Mouse (Mus musculus): ENCODE results near the gene Patz1. TPM values are rescaled to one million over a fixed set of nuclear protein-coding genes. Genes with fewer than 3 reads are reported as not detected.

Patz1 gene
- total RNA-seq, 2 experiments from 2014 or later: 41.5 to 46.9 TPM

DNA sequence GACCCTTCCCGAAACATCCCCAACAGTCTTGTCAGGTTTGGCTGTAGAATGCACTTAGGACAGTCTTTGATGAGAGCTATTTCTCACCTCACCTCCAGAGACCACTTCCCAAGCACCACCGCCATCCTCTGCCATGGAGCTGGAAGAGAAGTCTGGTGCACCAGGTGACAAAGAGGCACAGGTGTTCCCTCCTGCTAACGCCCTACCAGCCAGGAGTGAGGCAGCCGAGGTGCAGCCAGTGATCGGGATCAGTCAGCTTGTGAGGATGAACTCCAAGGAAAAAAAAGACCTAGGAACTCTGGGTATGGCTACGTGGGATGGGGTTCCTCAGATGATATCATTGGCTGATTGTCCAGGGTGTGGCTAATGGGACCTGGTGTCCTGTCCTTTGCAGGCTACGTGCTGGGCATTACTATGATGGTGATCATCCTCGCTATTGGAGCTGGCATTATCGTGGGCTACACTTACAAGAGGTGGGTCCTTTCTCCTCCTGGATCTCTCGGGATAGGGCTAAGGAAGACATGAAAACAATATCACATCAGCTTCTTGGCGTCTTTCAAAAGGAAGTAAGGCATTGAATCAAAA is 44.5 kb downstream of the Patz1 start:
- intact Hi-C loops (cut with DNase I): no loop called here
- peak overlapping the region; percentile 74; the same call in 1 of the 2 replicates for H3K27ac ChIP-seq
- DNase-seq (ENCODE audit: extremely low spot score in 1 of 2, low spot score in 2 of 2): no peak
- no peak overlapping the region for H3K4me3 ChIP-seq
- TF ChIP-seq CTCF (IDR thresholded peaks at IDR 0.05): no peak

DNA sequence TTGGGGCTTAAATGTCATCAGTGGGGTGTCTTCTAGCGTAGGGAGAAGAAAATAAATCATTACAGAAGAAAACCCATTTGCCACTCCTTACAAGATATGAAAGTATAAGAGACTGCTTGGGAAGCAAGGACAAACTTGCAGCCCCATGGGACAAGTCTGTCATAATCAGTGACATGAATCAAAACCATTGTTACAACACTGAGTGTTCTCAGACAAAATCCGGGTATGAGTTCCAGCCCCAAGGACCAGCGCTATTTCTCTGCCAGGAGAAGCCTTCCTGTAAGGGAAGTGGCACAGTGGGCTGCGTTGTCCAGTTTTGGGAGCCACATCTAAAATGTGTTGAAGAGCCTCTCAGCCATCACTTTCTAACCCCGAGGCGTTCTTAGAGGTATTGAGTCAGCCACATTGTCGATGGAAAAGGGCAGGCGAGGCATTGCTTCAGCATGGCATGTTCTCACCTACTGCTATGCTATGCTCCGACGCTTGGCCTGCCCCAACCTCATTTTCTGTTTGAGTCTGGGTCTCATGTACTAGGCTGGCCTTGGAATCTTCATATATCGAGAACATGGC is 45.6 kb downstream of the Patz1 start:
- no peak for TF ChIP-seq CTCF (IDR thresholded peaks at IDR 0.05)
- intact Hi-C loops (cut with DNase I): no loop called here
- Histone ChIP-seq H3K27ac (peak overlapping the region; percentile 55; the same call in 1 of the 2 replicates), H3K4me3 (no peak overlapping the region)
- no peak for DNase-seq (ENCODE audit: extremely low spot score in 1 of 2, low spot score in 2 of 2)

DNA sequence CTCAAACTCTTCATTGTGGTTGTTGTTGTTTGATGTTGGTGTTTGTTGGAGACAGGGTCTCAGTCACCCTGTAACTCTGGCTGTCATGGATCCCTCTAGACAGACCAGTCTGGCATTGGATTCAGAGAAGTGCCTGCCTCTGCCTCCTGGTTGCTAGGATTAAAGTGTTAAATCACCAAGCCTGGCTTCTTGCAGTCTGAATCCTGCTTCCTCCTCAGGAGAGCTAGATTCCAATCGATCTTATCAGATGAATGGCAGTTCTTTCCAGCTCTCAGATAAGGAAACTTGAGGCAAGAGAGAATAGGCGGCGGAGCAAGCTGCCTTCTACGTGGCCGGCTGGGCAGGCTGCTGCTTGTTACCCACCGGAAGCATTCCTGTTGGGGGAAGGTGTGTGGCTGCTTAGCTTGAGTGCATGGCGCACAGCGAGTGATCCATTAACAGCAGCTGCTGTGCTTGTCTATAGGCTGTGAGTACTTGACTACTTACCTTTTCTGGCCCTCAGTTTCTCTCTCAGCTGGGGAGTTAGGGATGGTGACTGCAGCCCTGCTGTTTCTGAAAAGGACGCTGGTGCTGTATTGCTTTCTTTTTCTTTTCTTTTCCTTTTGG is 46.1 kb downstream of the Patz1 start:
- no peak overlapping the region for H3K4me3 ChIP-seq
- H3K27ac ChIP-seq: peak overlapping the region; percentile 55; the same call in 1 of the 2 replicates
- intact Hi-C loops (cut with DNase I): no loop called here
- DNase-seq (ENCODE audit: extremely low spot score in 1 of 2, low spot score in 2 of 2): no peak
- TF ChIP-seq CTCF (IDR thresholded peaks at IDR 0.05): no peak

DNA sequence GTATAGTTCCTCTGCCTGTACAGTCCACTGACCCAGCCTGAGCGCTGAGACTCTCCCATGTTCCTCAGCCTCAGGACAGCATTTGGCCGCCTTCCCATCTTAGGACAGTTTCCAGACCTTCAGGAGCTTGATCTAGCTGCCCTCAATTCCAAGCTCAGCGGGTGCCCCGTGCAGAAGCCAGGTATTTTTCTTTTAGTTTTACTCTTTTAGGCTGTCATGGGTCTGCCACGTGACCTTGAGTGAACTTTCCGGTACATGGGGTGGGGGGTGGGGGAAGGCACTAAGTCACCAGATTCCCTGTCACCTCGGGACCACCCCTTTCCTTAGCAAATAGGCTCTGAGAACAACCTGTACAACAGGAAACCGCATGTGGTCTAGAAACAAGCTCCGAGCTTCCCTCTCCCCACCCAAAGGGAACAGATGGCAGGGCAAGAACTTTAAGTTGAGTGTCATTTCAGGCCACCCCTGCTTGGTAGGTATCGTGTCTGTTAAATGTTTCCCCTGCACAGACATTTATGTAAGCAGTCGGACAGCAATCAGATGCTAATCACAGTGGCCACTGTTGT is 47.1 kb downstream of the Patz1 start:
- Histone ChIP-seq H3K4me3 (no peak overlapping the region), H3K27ac (peak overlapping the region; percentile 78)
- no peak for TF ChIP-seq CTCF (IDR thresholded peaks at IDR 0.05)
- intact Hi-C loops (cut with DNase I): no loop called here
- DNase-seq (ENCODE audit: extremely low spot score in 1 of 2, low spot score in 2 of 2): no peak

DNA sequence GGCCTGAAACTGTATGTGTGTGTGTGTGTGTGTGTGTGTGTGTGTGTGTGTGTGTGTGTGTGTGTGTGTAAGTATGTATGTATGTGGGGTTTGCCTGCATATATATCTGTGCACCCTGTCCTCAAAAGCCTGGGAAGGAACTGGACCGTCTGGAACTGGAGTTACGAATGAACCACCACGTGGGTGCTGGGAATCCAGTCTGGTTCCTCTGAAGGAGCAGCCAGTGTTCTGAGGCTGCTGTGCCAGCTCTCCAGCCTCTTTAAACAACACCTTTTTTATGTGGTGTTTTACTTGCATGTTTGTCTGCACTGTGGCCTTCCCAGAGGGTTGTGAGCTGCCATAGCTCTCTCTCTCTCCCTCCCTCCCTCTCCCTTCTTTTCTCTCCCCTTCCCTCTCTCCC is 47.9 kb downstream of the Patz1 start:
- no peak overlapping the region for H3K4me3 ChIP-seq
- DNase-seq (ENCODE audit: extremely low spot score in 1 of 2, low spot score in 2 of 2): no peak
- H3K27ac ChIP-seq: peak overlapping the region; percentile 55; the same call in 1 of the 2 replicates
- no peak for TF ChIP-seq CTCF (IDR thresholded peaks at IDR 0.05)
- intact Hi-C loops (cut with DNase I): no loop called here

DNA sequence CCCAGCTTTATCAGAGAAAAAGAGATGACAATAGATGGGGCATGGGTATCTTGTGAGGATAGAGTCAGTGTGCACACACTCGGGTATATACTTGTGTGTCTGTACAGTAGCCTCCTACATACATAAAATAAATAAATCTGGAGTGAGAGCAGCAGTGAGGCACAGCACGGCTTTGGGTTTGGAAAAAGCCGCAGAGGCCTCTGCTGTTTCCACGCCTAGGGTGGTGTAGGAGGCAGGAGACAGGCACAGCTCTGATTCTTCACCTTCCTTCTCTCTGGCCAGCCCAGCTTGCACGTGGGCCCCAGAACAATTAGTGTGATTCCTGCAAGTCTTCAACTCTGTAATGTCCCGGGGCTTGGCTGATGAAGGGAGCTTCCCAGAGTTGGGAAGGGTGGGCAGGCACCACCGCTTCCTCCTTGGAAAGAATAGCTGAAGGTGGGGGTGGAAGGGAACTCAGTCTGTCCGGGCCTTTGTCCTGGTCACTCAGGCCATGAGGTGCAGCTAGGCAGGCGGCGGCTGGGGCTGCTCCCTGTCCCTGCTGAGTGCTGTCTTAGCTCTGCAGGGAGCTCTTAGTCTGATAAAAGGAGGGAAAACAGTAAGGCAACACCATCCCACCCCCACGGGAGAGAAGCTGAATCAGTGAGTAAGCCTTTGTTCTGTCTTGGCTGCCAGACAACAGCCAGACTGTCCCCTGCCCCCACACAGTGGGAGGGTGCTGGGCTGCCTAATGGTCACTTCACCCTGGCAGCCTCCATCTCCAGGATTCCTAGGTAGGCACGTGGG is 48.7 kb downstream of the Patz1 start:
- Histone ChIP-seq H3K27ac (peak overlapping the region; percentile 85), H3K4me3 (no peak overlapping the region)
- no peak for TF ChIP-seq CTCF (IDR thresholded peaks at IDR 0.05)
- intact Hi-C loops (cut with DNase I): no loop called here
- DNase-seq (ENCODE audit: extremely low spot score in 1 of 2, low spot score in 2 of 2): peak; percentile 62 to 80

DNA sequence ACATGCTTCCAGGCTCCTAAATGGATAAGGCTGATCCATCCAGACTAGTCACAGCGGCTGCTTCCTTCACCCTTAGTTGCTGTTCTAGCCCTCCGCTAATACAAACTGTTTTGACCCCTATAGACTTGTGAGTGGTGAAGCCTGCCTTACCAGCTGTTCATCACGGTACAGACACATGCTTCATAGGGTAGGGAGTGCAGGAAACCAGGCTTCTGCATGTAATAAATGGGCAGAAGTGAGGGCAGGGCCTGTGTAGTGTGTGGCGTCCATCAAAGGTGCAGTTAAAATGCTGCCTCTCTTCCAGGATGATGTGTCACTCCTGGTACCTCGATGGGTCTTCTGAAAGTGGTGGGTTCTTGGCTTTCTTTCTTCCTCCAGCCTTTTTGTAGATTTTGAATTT is 49.3 kb downstream of the Patz1 start:
- Histone ChIP-seq H3K27ac (peak overlapping the region; percentile 85), H3K4me3 (no peak overlapping the region)
- no peak for TF ChIP-seq CTCF (IDR thresholded peaks at IDR 0.05)
- intact Hi-C loops (cut with DNase I): no loop called here
- DNase-seq (ENCODE audit: extremely low spot score in 1 of 2, low spot score in 2 of 2): no peak

DNA sequence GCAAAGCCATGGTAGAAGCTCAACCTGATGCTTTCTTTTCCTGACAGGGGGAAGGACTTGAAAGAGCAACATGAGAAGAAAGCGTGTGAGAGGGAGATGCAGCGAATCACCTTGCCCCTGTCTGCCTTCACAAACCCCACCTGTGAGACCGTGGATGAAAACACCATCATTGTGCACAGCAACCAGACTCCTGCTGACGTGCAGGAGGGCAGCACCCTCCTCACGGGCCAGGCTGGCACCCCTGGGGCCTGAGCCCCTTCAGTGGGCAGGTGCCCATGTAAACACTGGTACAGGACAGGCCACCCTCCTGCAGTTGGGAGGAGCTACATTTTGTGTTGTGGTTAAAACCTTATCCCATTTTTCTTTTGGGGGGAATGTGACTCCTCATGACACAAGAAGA is 52.8 kb downstream of the Patz1 start:
- intact Hi-C loops (cut with DNase I): no loop called here
- no peak for DNase-seq (ENCODE audit: extremely low spot score in 1 of 2, low spot score in 2 of 2)
- no peak overlapping the region for H3K27ac ChIP-seq
- no peak for TF ChIP-seq CTCF (IDR thresholded peaks at IDR 0.05)
- no peak overlapping the region for H3K4me3 ChIP-seq

DNA sequence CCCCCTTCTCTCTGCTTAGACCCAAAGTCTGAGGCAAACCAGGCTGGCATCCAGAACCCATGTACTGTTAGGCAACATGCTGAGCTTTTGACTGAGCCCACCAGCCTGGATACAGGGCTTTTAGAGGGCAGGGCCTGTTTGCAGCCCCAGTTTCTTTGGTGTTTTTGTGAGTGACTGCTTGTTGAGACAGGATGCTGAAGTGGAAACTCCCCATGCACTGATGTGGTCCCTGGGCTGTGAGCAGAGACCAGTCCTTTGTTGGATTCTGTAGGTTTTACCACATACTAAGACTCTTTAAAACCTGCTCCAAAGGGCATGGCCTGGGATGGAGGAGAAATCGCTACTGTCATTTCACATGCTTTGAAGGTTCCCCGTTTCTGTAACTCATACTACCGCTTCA is 56.2 kb downstream of the Patz1 start:
- no peak for DNase-seq (ENCODE audit: extremely low spot score in 1 of 2, low spot score in 2 of 2)
- H3K27ac ChIP-seq: no peak overlapping the region
- no peak overlapping the region for H3K4me3 ChIP-seq
- no peak for TF ChIP-seq CTCF (IDR thresholded peaks at IDR 0.05)
- intact Hi-C loops (cut with DNase I): loop anchor here (5.0 kb wide), 1 partner anchor 62 kb away; the partner anchor contains the start of gene Limk2

DNA sequence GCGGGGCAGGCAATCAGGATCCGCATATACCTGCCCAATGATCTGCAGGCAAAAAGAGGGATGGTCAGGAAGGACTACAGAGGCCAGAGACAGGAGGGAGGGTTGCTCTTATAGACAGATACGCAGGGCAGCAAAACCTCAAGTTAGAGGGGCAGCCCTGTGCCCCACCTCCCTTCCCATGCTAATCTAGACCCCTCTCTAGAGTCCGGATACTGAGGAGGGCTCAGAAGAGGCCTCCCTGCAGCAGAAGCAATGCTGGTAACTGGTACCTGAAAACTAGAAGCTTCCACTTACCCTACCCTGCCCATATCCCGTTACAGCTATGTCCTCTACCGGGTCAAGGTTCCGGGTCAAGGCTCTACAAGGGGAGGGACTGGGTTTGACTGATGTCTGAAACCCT is 57.7 kb downstream of the Patz1 start:
- intact Hi-C loops (cut with DNase I): loop anchor here (5.0 kb wide), 1 partner anchor 61 kb away; the partner anchor contains the start of gene Limk2
- no peak overlapping the region for H3K4me3 ChIP-seq

DNA sequence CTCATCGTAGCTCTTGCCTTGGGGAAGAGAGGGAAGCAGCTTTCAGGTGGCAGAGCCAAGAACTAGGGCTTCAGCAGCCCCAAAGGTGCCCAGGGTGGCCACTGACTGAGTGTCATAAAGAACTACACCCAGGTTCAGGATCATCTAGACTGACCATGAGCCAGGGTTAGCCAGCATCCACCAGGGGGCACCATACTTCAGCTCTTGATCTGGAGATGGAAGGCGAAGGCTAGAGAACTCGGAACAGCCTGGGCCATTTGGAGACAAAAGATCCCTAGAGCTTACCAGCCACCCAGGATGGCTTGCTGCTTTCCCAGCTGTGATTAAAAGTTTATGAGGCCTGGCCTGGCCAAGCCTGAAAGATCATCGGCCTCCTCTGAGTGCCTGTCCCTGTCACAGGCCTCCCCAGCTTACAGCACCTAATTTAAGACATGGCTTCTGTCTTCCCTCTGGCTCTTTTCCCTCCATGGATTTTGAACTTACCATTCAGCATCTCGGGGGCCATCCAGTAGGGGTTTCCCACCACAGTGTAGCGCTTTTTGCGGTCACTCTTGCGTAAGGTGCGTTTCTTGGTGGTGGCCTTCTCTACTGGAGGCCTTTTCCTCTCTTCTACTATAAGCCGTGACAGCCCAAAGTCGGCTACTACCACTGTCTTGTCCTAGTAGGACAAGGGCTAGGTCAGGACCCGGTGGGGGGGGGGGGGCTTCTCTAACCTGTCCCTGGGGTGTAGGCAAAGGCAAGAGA is 58.6 kb downstream of the Patz1 start:
- no peak overlapping the region for H3K4me3 ChIP-seq
- peak; percentile 89 for TF ChIP-seq CTCF (IDR thresholded peaks at IDR 0.05)
- H3K27ac ChIP-seq: no peak overlapping the region
- intact Hi-C loops (cut with DNase I): loop anchor here (5.0 kb wide), 1 partner anchor 60 kb away; the partner anchor contains the start of gene Limk2
- peak; percentile 79 to 80 for DNase-seq (ENCODE audit: extremely low spot score in 1 of 2, low spot score in 2 of 2)

More for the DNA sequence above, 57.7 kb downstream of the Patz1 start:
- TF ChIP-seq CTCF (IDR thresholded peaks at IDR 0.05): no peak
- no peak for DNase-seq (ENCODE audit: extremely low spot score in 1 of 2, low spot score in 2 of 2)
- H3K27ac ChIP-seq: no peak overlapping the region
